Mouse (Mus musculus): ENCODE data around the gene Mfsd4b3.

Mfsd4b3 gene

GRCm38 (mm10) chr10:39959761-39960440 lies at the start of gene Mfsd4b3:
Gene Mfsd4b3, minus strand, starts transcription at chr10:39960153.
- no peak; the same call in 1 of the 2 replicates for TF ChIP-seq GATA4 (IDR thresholded peaks at IDR 0.05; ENCODE audit: insufficient replicate concordance, low read length)

- TF ChIP-seq GATA4 (IDR thresholded peaks at IDR 0.05; ENCODE audit: insufficient replicate concordance, low read length): no peak
These were observed 49.6 kb upstream of the Mfsd4b3 start for GRCm38 (mm10) chr10:40009591-40009990.

- no peak for TF ChIP-seq GATA4 (IDR thresholded peaks at IDR 0.05; ENCODE audit: insufficient replicate concordance, low read length)
These were observed 48.0 kb upstream of the Mfsd4b3 start for GRCm38 (mm10) chr10:40007953-40008352.

DNA sequence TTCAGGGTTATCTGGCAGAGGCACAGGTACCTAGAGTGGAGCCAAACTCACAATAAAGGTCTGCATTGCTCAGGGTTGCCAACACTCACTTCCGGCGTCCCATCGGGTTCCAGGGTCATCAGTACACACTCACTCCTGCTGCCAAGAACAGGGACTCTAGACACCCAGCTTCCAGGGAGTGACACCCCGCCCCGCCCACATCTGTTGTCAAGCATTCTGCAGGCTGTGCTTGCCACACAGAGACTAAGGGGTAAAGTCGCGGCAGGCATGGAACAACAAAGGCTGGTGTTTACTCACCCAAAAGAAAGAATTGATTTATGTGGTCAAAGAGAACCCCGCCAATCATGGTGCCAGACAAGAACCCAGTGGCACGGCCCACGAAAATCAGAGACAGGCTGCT lies 47.0 kb upstream of the Mfsd4b3 start:
- no peak for TF ChIP-seq GATA4 (IDR thresholded peaks at IDR 0.05; ENCODE audit: insufficient replicate concordance, low read length)

- no peak for TF ChIP-seq GATA4 (IDR thresholded peaks at IDR 0.05; ENCODE audit: insufficient replicate concordance, low read length)
These were observed 40.8 kb upstream of the Mfsd4b3 start for GRCm38 (mm10) chr10:40000746-40001145.

GRCm38 (mm10) chr10:39991155-39991554 lies 31.2 kb upstream of the Mfsd4b3 start:
- peak; percentile 98 for TF ChIP-seq GATA4 (IDR thresholded peaks at IDR 0.05; ENCODE audit: insufficient replicate concordance, low read length)

DNA sequence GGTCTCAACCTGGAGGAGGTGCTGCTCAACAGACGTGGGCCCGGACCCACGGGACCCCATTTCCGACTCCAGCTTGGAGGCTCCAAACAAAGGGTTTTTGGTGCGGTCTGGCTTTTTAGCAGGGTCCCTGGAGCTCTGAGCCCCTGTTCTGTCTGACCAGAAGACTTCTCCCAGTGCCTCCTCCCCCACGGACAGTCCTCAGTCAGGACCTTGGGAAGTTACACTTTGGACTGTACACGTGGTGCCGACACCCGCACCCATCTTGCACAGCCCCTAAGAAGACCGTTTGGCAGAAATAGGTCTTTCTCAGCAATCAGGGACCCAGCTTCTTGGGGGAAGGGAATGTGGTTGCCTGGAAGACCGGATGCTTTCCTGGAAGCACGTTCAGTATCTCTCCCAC lies 26.5 kb upstream of the Mfsd4b3 start, which contains the start of gene Mfsd4b5:
Mfsd4b5 (minus strand) TSS at position 181 of the 400 bp plus-strand sequence.
- TF ChIP-seq GATA4 (IDR thresholded peaks at IDR 0.05; ENCODE audit: insufficient replicate concordance, low read length): no peak

DNA sequence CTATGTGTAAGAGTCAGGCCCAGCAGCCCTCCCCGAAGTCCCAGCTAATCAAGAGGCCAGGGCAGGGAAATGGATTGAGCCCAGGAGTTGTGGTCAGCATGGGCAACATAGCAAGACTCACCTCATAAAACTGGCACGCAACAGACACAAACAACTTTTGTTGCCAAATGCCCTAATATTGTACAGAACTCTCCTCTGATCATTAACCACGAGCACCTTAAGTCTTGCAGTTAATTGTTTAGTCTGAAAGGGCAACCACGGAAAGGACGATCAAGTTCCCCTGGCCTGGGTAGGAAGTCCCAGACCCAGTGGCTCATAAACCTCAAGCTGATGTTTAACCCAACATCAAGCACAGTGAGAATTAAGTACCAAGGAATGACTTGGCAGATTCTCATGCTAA lies 22.7 kb upstream of the Mfsd4b3 start:
- no peak for TF ChIP-seq GATA4 (IDR thresholded peaks at IDR 0.05; ENCODE audit: insufficient replicate concordance, low read length)

DNA sequence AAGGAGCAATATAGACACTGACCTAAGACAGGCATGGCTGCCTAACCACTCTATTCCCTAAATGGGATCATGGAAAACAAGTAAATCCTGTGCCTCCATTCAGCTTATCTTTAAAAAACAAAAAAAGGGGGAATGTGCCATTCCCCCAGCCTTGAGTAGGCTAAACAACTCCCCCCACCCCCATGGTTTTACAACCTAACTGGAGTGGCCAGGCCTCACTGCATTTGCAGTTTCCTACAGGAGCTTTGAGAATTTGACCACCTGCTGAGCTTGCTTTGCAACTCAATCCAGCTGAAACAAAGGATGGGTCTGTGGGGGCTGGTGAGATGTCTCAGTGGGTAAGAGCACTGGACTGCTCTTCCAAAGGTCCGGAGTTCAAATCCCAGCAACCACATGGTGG lies 18.3 kb upstream of the Mfsd4b3 start:
- no peak for TF ChIP-seq GATA4 (IDR thresholded peaks at IDR 0.05; ENCODE audit: insufficient replicate concordance, low read length)

DNA sequence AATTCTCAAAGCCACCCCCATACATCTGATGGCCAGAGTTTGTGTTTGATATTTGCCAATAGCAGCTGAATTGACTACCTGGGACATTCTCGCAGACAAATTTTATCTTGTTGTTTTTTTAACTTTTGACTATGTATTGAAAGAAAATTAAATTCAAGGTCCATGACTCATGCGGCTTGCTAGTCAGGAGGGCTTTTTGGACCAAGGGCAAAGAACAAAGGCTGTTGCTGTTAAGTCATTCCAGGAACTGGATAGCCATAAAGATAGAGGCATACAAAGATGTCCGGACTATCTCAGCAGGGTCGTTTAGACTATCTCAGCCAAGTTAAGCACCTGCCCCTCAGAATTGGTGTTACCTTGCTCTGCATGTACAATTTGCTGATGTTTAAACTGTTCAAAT lies 17.4 kb upstream of the Mfsd4b3 start:
- TF ChIP-seq GATA4 (IDR thresholded peaks at IDR 0.05; ENCODE audit: insufficient replicate concordance, low read length): no peak

GRCm38 (mm10) chr10:39975771-39976170 lies 15.8 kb upstream of the Mfsd4b3 start:
- TF ChIP-seq GATA4 (IDR thresholded peaks at IDR 0.05; ENCODE audit: insufficient replicate concordance, low read length): no peak

- no peak for TF ChIP-seq GATA4 (IDR thresholded peaks at IDR 0.05; ENCODE audit: insufficient replicate concordance, low read length)
These were observed 15.0 kb upstream of the Mfsd4b3 start for GRCm38 (mm10) chr10:39974982-39975381.

DNA sequence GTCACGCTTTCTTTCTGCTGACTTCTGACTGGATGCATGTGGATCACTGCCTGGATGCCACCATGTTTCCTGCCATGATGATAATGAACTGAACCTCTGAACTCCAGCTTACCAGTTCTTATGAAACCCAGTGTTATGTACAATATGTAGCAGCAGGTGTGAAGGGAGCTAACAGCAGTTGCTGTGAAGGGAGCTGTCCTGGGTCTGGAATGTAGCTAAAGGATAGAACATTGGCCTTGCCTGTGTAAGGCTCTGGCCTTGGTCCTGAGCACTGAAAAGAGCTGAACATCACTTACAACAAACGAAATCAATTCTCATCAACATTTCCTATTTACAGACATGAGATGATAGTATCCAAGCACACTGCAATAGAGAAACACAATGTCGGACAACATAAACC lies 7.6 kb upstream of the Mfsd4b3 start:
- no peak for TF ChIP-seq GATA4 (IDR thresholded peaks at IDR 0.05; ENCODE audit: insufficient replicate concordance, low read length)

GRCm38 (mm10) chr10:39961906-39962305 lies 2.0 kb upstream of the Mfsd4b3 start:
- no peak for TF ChIP-seq GATA4 (IDR thresholded peaks at IDR 0.05; ENCODE audit: insufficient replicate concordance, low read length)

GRCm38 (mm10) chr10:39960441-39960822 lies 479 bp upstream of the Mfsd4b3 start:
- TF ChIP-seq GATA4 (IDR thresholded peaks at IDR 0.05; ENCODE audit: insufficient replicate concordance, low read length): no peak

- no peak for TF ChIP-seq GATA4 (IDR thresholded peaks at IDR 0.05; ENCODE audit: insufficient replicate concordance, low read length)
These were observed 1.7 kb downstream of the Mfsd4b3 start for GRCm38 (mm10) chr10:39958266-39958665.

- TF ChIP-seq GATA4 (IDR thresholded peaks at IDR 0.05; ENCODE audit: insufficient replicate concordance, low read length): no peak
These were observed 3.5 kb downstream of the Mfsd4b3 start for GRCm38 (mm10) chr10:39956340-39956878.

Data from liver, adult (tissue).